Mouse (Mus musculus) 3134 (cell line): ENCODE measurements around the gene Fam83g.
A peak's percentile ranks its signal among the peaks of the same experiment; 100 is the strongest.

Experiments
- DNase-seq: peaks from one replicate; pipeline ENCODE4 v3.0.0-alpha.2; 2011; ENCODE audit warnings: low spot score; ENCODE audit not compliant: insufficient read length; ENCODE audit errors: extremely low read depth

Fam83g gene

DNA sequence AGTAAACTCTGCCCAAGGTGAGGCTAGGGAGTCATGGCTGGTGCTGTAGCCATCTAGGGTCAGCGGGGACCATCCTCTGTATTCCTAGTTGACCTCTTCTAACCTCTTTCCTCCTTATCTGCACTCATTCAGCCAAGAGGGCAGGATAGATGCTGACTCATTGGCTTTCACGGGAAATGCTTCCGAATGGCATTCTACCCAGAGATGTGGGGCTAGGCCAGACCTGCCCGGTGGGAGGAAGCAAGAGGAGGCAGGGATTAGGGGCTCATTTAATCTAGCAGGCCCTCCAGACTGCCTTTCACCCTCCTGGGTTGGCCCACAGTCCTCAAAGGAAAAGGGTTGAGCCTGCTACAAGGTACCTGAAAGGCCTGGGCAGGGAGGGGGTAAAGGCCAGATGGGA lies 22.3 kb downstream of the Fam83g start:
- DNase-seq: no peak

DNA sequence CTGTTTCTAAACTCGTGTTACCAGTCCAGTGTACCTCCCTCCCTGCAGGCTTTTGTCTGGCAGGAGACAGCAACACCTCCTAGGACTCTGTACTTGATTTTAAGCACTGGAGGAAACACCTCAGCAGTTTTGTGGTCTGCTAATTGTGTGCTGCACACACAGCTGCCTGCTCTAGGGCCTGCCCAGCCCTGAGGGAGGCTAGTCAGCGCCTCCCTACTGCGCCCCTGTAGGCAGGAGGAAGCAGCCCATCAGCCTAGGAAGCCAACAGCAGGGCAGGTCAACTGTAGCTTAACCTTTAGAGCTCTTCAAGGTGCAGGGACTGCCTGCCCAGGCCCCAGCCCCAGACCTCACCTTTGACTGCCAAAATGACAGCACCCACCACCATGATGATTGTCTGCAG lies 25.0 kb downstream of the Fam83g start:
- DNase-seq: no peak

DNA sequence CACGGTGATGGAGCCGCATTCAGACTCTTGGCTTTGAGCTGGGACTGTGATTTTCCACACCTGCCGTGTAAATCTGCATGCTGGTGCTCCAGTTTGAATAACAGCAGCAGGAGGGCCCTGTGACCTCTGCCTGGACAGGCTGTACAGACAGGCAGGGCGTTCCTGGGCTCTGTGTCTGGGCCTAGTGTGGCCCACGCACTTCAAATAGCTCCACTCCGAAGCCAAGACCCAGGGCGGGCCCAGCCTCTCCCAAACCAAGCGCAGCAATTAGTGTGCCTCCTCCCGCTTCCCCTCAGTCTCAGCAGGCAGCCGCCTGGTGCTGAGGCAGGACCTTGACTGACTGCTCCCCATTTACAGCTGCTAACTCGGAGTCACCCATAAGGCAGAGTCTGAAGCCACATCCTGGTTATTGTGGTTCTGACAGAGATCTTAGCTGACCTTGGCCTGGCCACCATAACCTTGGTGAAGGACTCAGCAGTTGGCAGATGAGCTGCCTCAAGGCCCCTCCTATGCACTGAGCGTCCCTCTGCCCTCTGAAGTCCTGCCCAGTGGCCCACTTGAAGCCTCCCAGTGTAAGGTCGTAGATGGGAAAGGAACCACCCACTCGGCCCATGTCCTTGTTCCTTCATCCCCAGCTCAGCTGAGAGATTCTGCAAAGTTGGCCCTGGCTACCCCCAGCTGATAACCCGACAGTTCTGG lies 29.4 kb downstream of the Fam83g start:
- DNase-seq: no peak

DNA sequence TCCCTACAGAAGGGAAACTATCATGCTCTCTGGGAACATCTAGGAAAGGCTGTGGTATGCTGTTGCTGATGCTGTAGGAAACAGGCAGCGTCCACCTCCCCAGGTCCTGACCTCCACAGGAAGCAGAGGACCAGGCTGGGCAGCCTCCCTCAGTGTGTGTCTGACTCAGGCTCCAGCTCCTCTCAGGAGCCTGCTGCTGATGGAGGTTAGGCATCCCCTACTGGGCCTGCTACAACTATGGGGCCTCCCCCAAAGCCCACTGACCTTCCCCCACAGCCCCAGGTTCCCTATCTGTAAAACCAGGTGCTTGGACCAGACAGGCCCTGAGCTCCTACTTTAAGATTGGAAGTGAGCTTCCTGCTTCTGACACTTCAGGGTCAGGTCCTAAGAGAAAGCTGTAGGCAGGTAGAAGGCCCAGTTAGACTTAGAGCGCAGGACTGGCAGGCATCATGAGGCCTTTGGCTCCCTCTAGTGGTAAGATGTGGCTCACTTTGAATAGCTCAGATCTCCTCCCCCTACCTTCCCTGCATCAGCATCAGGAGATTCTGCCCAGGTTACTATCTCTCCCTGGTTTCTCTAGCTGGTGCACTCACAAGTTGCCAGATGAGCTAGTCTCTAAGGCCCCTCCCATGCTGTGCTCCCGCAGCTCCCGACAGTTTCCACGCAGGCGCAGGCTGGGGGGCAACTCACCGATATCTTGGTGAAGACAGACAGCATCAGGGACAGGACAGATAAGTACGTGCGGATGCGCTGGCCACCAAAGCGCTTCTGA lies 30.6 kb downstream of the Fam83g start:
- peak; percentile 37 for DNase-seq

DNA sequence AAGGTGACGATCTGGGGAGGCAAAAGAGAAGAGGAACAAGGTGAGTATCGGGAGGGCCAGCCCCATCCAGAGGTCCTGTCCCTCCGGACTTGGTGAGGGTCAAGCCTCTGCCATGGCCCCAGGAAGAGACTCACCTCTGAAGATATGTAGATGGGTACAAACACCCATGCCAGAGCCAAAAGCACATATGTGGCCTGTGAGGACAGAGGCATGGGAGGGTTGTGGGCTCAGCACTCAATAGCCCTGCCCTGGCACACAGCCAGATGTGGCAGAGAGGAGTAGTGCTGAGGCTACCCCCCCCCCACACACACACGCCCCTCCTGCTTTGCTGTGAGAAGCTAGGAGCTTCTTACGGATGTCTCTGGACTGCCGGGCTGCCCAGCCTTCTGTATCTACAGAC lies 31.2 kb downstream of the Fam83g start:
- no peak for DNase-seq

DNA sequence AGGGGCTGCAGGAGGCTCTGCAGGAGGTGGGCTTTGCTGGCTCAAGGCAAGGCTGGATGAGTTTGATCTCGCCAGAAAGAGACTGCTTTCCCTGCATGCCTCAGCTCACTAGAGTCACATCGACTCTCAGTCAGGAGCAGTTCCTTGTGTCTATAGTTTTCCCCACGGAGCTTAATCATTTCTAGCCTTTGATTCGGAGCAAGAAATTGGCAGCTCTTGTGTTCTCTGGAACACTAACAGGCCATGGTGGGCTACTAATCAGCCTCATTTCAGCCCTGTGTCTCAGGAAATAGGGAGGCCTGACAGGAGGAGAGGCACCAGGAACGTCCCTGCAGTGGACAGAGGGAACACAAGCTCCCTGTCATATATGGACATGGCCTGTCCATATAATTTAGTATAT lies 34.1 kb downstream of the Fam83g start:
- no peak for DNase-seq

DNA sequence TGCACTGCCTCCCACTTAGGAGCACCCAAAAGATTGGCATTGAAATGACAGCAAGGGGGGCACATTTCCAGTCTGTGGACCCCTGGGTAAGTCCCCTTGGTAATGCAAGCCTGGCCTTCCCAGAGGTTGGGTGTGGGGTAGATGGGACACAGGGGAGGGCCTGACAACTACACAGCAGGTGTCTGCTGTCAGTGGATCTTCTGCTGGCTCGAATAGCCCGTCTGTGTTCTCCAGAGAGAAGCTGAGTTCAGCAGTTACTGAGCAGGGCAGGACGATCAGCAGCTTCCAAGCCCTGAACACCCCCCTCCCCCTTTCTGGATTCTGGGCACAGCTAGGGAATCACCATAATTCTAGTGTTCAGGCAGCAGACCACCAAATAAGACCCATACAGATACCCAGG lies 35.5 kb downstream of the Fam83g start:
- DNase-seq: no peak

DNA sequence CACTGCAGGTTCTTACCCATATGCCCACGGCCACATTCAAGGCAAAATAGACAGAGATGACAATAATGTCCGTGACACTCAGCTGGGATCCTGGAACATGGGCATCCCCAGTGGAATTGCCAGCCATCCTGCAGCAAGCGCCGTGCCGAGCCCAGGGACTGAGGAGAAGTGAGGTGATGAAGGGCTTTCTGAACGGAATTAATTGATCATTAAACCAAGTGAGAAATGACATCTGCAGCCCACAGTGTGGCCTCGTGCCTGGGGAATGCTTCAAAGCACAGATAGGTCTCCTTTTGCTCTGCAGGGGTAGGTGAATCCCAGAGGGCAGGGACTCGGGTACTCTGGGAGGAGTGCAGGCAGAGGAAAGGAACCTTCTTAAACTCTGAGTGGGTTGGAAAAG lies 35.9 kb downstream of the Fam83g start:
- no peak for DNase-seq

DNA sequence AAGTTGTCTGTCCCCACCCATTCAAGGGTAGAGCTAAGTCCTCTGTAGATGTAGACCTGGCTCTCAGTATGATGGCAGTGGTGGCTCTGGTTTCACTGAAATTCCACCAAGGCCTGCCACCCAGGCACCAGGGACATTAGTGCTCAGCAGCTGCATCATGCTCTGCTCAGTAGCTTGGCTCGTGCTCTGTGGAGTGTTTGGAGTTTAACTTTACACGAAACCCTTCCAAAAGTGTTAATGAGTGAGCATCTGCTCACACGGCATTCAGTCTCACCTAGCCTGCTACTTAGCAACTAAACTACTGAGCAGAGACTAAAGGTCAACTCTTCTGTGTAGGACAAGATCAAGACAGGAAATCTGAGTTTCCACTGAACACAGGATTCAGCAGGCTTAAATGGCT lies 36.7 kb downstream of the Fam83g start, which contains the start of gene Slc5a10:
TSS of gene Slc5a10 (minus strand) at position 191 of the 400 bp plus-strand sequence.
- no peak for DNase-seq

DNA sequence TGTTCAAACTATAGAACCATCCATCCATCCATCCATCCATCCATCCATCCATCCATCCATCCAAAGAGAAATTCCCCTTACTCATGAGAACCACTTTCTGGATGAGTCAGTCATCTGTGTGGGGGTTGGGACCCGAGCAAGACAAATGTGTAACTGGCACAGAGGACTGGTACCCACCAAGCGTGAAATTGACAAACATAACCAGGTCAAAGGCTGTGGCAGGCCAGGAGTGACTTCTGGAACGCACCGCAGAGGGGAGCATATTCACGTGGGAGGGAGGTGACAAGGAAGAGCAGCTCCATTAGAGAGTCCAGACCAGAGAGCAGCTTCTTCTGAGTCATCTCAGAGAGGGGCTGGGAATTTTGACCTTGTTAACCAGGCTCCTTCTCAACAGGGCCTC lies 38.2 kb downstream of the Fam83g start:
- no peak for DNase-seq

DNA sequence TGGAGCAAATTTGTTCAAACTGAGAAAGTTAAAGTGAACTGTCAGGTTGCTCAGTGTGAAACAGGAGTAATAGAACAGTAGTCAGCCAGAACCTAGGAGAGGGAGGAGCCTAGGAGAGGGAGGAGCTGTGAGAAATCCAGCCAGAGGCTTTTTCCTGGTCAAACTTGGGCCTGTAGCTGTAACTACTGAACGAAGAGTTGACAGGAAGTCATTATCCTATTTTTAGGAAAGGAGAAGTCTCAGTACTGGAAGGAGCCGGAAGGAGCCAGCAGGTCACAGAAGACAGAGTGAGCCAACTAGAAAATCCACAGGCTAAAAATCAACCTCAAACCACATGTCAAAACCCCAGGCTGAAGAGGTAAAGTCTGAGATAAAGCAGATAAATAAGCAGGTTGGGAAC lies 44.1 kb downstream of the Fam83g start:
- DNase-seq: no peak

DNA sequence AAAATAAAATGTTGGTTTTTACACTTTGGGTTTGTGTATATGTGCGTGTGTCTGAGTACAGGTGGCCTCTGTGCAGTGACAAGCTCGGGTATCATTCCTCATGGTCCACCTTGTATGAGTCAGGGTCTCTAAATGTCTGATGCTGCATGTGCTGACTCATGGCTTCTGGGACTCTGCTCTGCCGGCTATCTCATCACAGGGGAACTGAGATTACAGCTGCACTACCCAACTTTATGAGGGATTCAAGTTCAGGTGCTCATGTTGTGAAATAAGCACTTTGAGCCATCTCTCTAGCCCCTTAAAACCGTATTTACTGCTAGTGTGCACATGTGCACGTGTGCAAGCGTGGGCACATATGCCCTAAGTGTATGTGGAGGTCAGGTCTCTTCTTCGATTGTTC lies 48.8 kb downstream of the Fam83g start:
- no peak for DNase-seq

DNA sequence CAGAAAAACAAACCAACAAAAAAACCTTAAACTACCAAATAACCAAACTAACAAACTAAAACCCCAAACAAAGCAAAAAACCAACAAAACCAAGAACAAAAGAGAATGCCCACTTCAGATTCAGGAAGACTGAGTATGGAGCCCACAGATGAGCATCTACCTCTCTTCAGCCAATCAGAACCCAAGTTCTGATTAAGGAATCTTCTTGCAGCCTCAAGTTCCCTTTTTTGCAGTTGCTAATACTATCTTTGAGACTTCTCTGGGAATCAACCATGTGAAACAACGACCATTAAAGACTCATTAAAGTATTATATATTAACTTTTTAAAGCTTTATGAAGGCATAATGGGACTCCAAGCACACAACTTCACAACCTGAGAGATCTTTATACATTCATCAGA lies 53.4 kb downstream of the Fam83g start:
- DNase-seq: no peak

DNA sequence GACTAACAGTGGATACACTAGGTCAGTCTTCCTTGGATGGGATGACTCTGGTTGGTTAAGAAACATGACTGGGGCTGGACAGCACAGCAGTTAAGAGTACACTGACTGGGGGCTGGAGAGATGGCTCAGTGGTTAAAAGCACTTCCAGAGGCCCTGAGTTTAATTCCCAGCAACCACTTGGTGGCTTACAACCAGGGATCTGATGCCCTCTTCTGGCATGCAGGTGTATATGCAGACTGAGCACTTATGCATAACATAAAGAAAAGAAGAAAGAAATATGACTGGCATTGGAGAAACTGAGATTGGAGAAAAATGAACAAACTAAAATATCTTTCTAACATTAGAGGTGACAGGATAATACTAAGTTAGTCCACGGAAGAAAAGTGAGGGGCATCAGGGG lies 56.6 kb downstream of the Fam83g start:
- DNase-seq: no peak

DNA sequence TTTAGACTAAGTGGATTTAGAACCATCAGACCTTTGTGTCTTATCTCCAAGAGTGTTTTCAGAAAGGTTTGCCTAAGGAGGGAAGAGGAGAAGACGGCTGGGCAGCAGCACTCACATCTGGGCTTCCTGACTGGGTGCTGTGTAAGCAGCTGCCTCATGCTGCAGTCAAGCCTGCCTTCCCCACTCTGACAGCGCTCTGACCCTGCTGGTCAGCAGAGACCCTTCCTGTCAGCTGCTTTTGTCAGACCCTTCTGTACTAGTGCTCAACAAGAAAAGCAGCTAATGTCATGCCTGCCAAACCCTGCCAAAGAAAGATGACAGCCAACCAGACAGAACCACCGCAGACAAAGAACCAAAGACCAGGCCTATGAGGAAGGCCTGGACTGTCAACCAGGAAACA lies 59.9 kb downstream of the Fam83g start:
- no peak for DNase-seq

DNA sequence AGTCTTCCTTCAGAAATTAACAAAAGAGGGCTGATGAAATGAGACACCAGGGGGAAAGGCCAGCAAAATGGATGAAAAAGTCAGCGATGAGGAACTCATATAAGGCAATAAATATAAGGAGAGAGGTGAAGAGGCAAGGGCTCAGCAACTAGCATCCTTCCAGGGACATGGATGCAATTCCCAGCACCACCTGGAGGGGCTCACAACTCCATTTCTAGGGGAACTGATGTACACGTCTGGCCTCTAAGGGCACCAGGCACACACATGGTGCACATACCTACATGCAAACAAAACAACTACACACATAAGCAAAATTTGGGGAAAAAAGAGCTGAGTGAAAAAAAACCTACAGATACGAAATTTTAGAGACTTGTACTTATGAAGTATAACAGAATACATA lies 60.6 kb downstream of the Fam83g start:
- DNase-seq: no peak

DNA sequence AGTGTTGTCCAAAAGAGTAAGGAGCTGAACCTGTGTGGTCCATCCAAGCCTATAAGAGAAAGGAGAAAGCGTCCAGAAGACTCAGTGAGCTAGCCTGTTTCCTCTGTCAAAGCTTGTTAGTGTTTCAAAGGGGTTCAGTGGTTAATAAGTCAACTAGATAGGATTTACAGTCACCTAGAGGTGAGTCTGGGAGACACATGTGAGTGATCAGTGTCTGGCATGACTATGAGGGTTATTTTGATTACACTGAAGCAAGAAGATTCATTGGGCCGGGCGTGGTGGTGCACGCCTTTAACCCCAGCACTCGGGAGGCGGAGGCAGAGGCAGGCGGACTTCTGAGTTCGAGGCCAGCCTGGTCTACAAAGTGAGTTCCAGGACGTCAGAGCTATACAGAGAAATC lies 61.9 kb downstream of the Fam83g start:
- DNase-seq: peak; percentile 27

DNA sequence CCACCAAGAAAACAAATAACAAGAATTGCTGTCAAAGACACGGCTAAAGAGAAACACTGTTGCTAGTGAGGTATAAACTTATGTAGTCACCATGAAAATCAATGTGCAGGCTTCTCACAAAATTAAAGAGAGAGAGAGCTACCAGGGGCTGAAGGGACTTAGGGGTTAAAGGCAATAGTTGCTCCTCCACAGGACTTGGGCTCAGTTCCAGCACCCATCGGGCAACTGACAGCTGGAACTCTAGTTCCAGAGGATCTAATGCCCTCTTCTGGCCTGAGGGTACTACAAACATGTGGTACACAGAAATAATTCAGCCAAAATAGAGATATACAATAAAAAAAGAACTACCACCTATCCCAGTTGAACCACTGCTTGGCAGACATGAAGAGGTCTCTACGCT lies 63.3 kb downstream of the Fam83g start:
- no peak for DNase-seq

DNA sequence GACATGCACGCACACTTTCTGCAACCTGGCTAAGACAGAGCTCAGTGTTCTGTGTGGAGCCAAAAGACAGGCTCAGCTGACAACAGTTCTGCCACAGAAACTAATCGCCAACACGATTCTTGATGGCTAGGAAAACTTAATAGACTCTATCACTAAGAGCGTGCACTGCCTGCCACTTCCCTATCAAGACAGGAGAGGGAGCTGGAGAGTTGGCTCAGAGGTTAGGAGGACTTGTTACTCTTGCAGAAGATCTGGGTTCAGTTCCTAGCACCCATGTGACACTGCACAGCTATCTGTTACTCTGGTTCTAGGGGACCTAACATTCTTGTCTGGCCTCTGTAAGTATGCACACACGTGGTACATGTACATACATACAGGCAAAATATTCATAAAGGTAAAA lies 67.7 kb downstream of the Fam83g start:
- DNase-seq: no peak

DNA sequence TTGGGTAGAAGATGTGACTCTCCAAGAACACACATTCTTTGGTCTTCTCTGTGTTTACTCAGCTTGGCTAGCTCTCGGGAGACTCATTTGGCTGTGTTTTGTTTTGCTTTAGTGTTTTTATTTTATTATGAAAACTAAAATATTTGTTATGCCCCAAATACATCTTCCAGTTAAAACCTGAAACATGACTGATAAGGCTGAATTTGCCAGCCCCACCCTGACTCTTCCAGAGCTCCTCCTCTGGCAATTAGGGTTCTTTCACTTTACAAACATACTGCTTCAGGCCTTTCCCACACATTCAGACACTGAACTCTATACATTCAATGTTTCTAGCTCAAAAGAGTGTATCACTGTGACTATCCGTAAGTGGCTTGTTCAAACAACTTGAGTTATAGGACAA lies 73.3 kb downstream of the Fam83g start:
- no peak for DNase-seq
